Mouse (Mus musculus) thymus, adult 2 months (tissue): ENCODE measurements at regions not wholly inside any gene's neighbourhood (a gene's known extent, or its start where the extent isn't known, plus 50 kb on each side); places are given as distances from the start of the nearest gene placed in this dataset.

ENCODE experiments used
- CTCF ChIP-seq: fragments of 200-500 bp; IDR thresholded peaks from 2 replicates; pipeline ENCODE4 v1.5.1; 2012; ENCODE audit warnings: mild to moderate bottlenecking, control low read depth, low read length, moderate library complexity, borderline replicate concordance; ENCODE audit not compliant: control insufficient read depth, poor library complexity, insufficient read depth; ENCODE audit errors: extremely low read depth
- POLR2A ChIP-seq: fragments of 200-500 bp; IDR thresholded peaks from 2 replicates; pipeline ENCODE4 v1.6.1; 2012; ENCODE audit warnings: mild to moderate bottlenecking, low read length, control low read depth, moderate library complexity; ENCODE audit not compliant: control insufficient read depth, poor library complexity, insufficient read depth; ENCODE audit errors: extremely low read depth

GRCm38 (mm10) chr4:131253443-131253817 is 309.2 kb downstream of the Matn1 start:
- TF ChIP-seq POLR2A (no peak), CTCF (no peak)
